Mouse (Mus musculus) midbrain, embryonic 14.5 days (tissue): ENCODE data around the gene Plscr2. TPM values are rescaled to one million over a fixed set of nuclear protein-coding genes. Genes with fewer than 3 reads are reported as not detected.

Experiments
- microRNA-seq: library from miRNA; unstranded; fragments of <30 nt; microRNA quantifications from one replicate; pipeline ENCODE4, GENCODE M21; 2016
- polyA plus RNA-seq: library from polyadenylated mRNA; unstranded; fragments of >200 nt; fragmentation: Nextera tagmentation; extraction: Ambion mirVana; gene quantifications from 2 replicates; pipeline ENCODE4 v1.2.1, GENCODE M21; 2014

The Plscr2 gene
- polyA plus RNA-seq, 1 experiment from 2014 or later = 0.43 TPM

Small RNA genes within 50 kb of the gene (microRNA-seq; reads per million reads assigned to microRNA genes)
- gene Mir6386 = not detected

Other genes with a start within 250 kb of the Plscr2 start
- 0.36 and 0.47 TPM in 2 replicates for gene Plscr5, start 82.7 kb upstream of the Plscr2 start, polyA plus RNA-seq
- 7.8 and 10.0 TPM in 2 replicates for gene Plscr1, start 25.9 kb upstream of the Plscr2 start, polyA plus RNA-seq
- not detected in 2 replicates for gene 1700057G04Rik, start 33.8 kb downstream of the Plscr2 start, polyA plus RNA-seq
- 0.55 and 1.2 TPM in 2 replicates for gene Plscr4, start 181.8 kb downstream of the Plscr2 start, polyA plus RNA-seq